Mouse (Mus musculus) bone marrow macrophage, adult 2 months (primary cell): ENCODE measurements around the gene Syt11. TPM values are rescaled to one million over a fixed set of nuclear protein-coding genes. Genes with fewer than 3 reads are reported as not detected.
A peak's percentile ranks its signal among the peaks of the same experiment; 100 is the strongest.
"Not testable (repeated sequence)": the region's sequence is repeated elsewhere in the genome, so short reads cannot be mapped to it uniquely, and the experiment has no call there.

Experiments used
- H3K27ac ChIP-seq: 2 replicates; pipeline ENCODE4 v1.5.1; 2012; ENCODE audit warnings: low read depth, low read length; ENCODE audit not compliant: insufficient read depth
- H3K4me1 ChIP-seq: 2 replicates; pipeline ENCODE4 v1.6.1; 2012; ENCODE audit warnings: low read length; ENCODE audit not compliant: control insufficient read depth, insufficient read depth
- H3K4me3 ChIP-seq: 2 replicates; pipeline ENCODE4 v1.5.1; 2012; ENCODE audit warnings: mild to moderate bottlenecking, low read length, moderate library complexity; ENCODE audit not compliant: insufficient read depth
- CTCF ChIP-seq: IDR thresholded peaks from 2 replicates; pipeline ENCODE4 v1.5.1; 2012; ENCODE audit warnings: low read depth, mild to moderate bottlenecking, low read length, moderate library complexity
- POLR2A ChIP-seq: IDR thresholded peaks from 2 replicates; pipeline ENCODE4 v1.6.1; 2012; ENCODE audit warnings: mild to moderate bottlenecking, low read depth, low read length, borderline replicate concordance
- polyA plus RNA-seq: library from polyadenylated mRNA; stranded (reverse); fragments of >200 nt; gene quantifications from 2 replicates; pipeline ENCODE4 v1.2.4, GENCODE M21; 2012; ENCODE audit not compliant: missing spikeins, insufficient read depth, insufficient read length

Syt11 gene
- polyA plus RNA-seq, 1 experiment = 12.1 TPM

- Histone ChIP-seq H3K4me1 (peaks cover 11% of the 10 kb centered on the region), H3K27ac (no peak overlapping the region), H3K4me3 (no peak overlapping the region)
- TF ChIP-seq POLR2A (no peak), CTCF (peak; percentile 76)
Measured at GRCm38 (mm10) chr3:88738641-88739040, 36.3 kb downstream of the Syt11 start.

GRCm38 (mm10) chr3:88736556-88736955, 38.4 kb downstream of the Syt11 start:
- no peaks in the 10 kb centered on the region for H3K4me1 ChIP-seq

GRCm38 (mm10) chr3:88719098-88719497, 55.9 kb downstream of the Syt11 start:
- Histone ChIP-seq H3K4me3 (no peak overlapping the region), H3K4me1 (peaks cover 24% of the 10 kb centered on the region), H3K27ac (no peak overlapping the region)
- TF ChIP-seq CTCF = no peak
- TF ChIP-seq POLR2A = no peak

More at GRCm38 (mm10) chr3:88736556-88736955, 38.4 kb downstream of the Syt11 start:
- Histone ChIP-seq H3K4me3 (no peak overlapping the region), H3K27ac (no peak overlapping the region)
- TF ChIP-seq CTCF (no peak), POLR2A (no peak)

- Histone ChIP-seq H3K4me3 (peak overlapping the region; percentile 57), H3K4me1 (peaks cover 24% of the 10 kb centered on the region), H3K27ac (peak overlapping the region; percentile 75)
- TF ChIP-seq CTCF = no peak
- no peak for TF ChIP-seq POLR2A
Measured at GRCm38 (mm10) chr3:88717831-88718230, 57.1 kb downstream of the Syt11 start.

GRCm38 (mm10) chr3:88717198-88717798, 57.7 kb downstream of the Syt11 start:
- TF ChIP-seq POLR2A = no peak
- TF ChIP-seq CTCF = no peak
- H3K4me3 ChIP-seq = peak overlapping the region; percentile 85
- H3K4me1 ChIP-seq = peaks cover 24% of the 10 kb centered on the region
- H3K27ac ChIP-seq = peak overlapping the region; percentile 58

- H3K27ac ChIP-seq = peak within 1 kb of the TSS; percentile 58
- H3K4me1 ChIP-seq = peaks cover 23% of the 10 kb centered on the region
- TF ChIP-seq CTCF (no peak), POLR2A (no peak)
- H3K4me3 ChIP-seq = peak within 1 kb of the TSS; percentile 85
Measured at GRCm38 (mm10) chr3:88716399-88717197, 58.4 kb downstream of the Syt11 start, which contains the start of gene Rit1. Gene Rit1 (plus strand): TSS chr3:88716838.

- peaks cover 22% of the 10 kb centered on the region for H3K4me1 ChIP-seq
- not testable (repeated sequence) for H3K27ac ChIP-seq, H3K4me3 ChIP-seq
Measured at GRCm38 (mm10) chr3:88715716-88716115, 59.2 kb downstream of the Syt11 start.

- no peak overlapping the region for H3K27ac ChIP-seq
- peaks cover 15% of the 10 kb centered on the region for H3K4me1 ChIP-seq
- no peak for TF ChIP-seq POLR2A
- no peak for TF ChIP-seq CTCF
- no peak overlapping the region for H3K4me3 ChIP-seq
Measured at GRCm38 (mm10) chr3:88714725-88715124, 60.2 kb downstream of the Syt11 start.

GRCm38 (mm10) chr3:88713709-88714108, 61.3 kb downstream of the Syt11 start:
- Histone ChIP-seq H3K4me1 (peaks cover 8% of the 10 kb centered on the region), H3K4me3 (no peak overlapping the region), H3K27ac (no peak overlapping the region)
- no peak for TF ChIP-seq POLR2A
- no peak for TF ChIP-seq CTCF

- H3K27ac ChIP-seq = no peak overlapping the region
- no peak for TF ChIP-seq POLR2A
- no peak for TF ChIP-seq CTCF
- H3K4me1 ChIP-seq = no peaks in the 10 kb centered on the region
- no peak overlapping the region for H3K4me3 ChIP-seq
Measured at GRCm38 (mm10) chr3:88701222-88701621, 73.7 kb downstream of the Syt11 start.
